Mouse (Mus musculus) spleen, adult 2 months (tissue): Measurements from ENCODE around the gene Unk.

Experiments
- CTCF ChIP-seq: fragments of 200-500 bp; IDR thresholded peaks from 2 replicates; pipeline ENCODE4 v1.5.1; 2011; ENCODE audit warnings: mild to moderate bottlenecking, inconsistent platforms; ENCODE audit not compliant: insufficient read depth, insufficient read length, insufficient replicate concordance; ENCODE audit errors: extremely low read depth
- POLR2A ChIP-seq: fragments of 200-500 bp; IDR thresholded peaks from 2 replicates; pipeline ENCODE4 v1.6.1; 2011; ENCODE audit warnings: low read depth, low read length, inconsistent platforms

GRCm38 (mm10) chr11:115999538-116000143 is 30.5 kb upstream of the Unk start:
- TF ChIP-seq POLR2A, result no peak
- TF ChIP-seq CTCF, result peak; percentile 56; the same call in 1 of the 2 replicates
